Mouse (Mus musculus) left cerebral cortex, postnatal 36 days (tissue): ENCODE results near the gene Fads3. TPM values are rescaled to one million over a fixed set of nuclear protein-coding genes. Genes with fewer than 3 reads are reported as not detected.

Experiments used
- DNase-seq, 2 experiments: peaks; one replicate each; pipeline ENCODE4 v3.0.0; 2021 to 2022; ENCODE audit warnings: low spot score in 2 of 2, mixed read lengths in 1 of 2
- intact Hi-C: fragments of 180-260 bp; cut with DNase I; formaldehyde crosslinking; loops from one replicate; pipeline ENCODE4 v1.15.1; 2025
- total RNA-seq, 2 experiments: library from RNA; stranded (reverse); gene quantifications; 2 replicates each; pipeline ENCODE4 v1.2.3; 2021

Gene Fads3
- total RNA-seq, 2 experiments from 2014 or later: 26.1 to 29.6 TPM

GRCm38 (mm10) chr19:10097826-10098225 lies 56.5 kb downstream of the Fads3 start:
- intact Hi-C loops: no loop called here
- no peak for DNase-seq

DNA sequence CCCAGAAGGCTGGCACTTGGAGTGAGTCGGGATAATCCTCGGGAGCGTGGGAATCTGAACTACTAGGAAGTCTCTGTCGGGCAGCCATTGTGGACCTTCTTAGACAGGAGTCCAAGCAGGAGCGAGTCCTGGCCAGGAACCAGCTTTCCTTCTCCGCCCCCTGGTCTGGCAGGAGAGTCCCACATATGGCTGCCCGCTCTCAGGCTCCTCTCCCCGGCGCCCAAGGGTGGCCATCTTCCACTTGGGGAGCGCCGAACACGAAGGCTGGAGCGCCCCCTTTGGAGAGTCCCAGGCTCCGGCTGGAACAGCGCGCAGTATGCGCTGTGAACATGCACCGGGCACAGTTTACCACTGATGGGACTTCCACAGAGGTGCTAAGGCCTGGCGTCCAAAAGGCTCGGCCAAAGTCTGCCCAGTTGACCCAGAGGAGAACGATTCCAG lies 59.3 kb downstream of the Fads3 start:
- peak; percentile 66 to 73 for DNase-seq

GRCm38 (mm10) chr19:10101341-10102053 lies 60.1 kb downstream of the Fads3 start, which contains the start of gene Fads2:
Fads2 (minus strand) TSS chr19:10101746.
- intact Hi-C loops: loop anchor here (2.0 kb wide), 1 partner anchor 81 kb away; the partner anchor contains the start of gene Fads1
- DNase-seq: peak; percentile 91 to 92

More for the DNA sequence above, 59.3 kb downstream of the Fads3 start:
- intact Hi-C loops: loop anchor here (2.0 kb wide), 1 partner anchor 82 kb away; the partner anchor contains the start of gene Fads1

DNA sequence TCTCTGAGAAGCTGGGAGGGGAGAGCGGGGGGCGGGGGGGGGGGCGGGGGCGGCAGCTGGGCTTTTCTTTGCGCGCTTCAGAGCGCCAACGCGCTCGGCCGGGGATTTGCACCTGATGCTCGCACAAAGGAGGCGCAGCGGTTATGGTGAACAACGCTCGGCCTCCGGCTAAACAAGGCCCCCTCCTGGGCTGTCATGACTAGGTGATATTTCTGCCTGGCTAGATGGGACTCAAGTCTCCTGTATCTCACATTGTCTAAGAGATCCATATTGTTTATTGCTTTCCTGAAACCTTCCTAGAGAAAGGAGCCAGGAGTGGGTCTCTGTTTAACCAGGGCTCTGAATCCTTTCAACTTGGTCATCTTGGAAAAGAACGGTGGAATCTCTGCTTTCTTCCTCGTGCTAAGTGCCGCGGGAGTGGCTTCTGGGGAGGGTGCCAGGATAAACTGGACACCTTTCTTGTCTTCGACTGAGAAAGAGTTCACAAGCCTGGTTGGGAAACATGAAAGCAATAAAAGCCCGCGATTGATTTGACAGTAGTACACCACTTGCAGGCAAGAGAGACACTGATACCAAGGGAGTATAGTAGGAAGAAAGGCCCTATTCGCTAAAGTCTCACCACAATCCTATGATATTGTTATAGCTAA lies 60.8 kb downstream of the Fads3 start:
- intact Hi-C loops: no loop called here
- DNase-seq: no peak

- intact Hi-C loops: no loop called here
- no peak for DNase-seq
These were observed 62.9 kb downstream of the Fads3 start for GRCm38 (mm10) chr19:10104234-10104633.

GRCm38 (mm10) chr19:10105034-10105493 lies 63.7 kb downstream of the Fads3 start:
- intact Hi-C loops: no loop called here

GRCm38 (mm10) chr19:10106634-10107033 lies 65.3 kb downstream of the Fads3 start:
- no peak for DNase-seq
- intact Hi-C loops: no loop called here

More at GRCm38 (mm10) chr19:10105034-10105493, 63.7 kb downstream of the Fads3 start:
- DNase-seq: no peak

DNA sequence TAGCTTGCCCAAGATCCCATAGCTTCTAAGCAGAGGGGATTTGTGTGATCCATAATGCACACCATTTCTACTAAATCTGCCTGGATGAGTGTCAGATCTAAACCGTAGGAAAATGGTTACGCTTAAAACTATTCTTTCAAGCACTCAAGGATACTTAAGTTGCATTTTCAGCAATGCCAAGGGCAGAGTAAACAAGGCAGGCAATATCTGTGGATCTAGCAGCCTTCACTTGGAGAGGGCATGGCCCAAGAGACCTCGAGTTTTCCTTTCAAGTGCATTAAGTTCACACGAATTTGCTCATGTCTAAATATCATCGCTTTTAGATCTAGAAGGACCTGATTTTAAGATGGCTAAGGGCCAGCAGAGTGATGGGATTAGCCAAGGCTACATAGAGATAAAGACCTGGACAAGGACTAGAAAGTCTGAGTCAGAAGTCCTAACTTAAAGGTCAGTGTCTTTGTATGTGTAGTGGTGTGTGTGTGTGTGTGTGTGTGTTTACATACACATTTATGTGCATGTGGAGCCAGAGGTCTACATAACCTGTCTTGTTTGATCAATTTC lies 65.8 kb downstream of the Fads3 start:
- DNase-seq: no peak
- intact Hi-C loops: no loop called here

- no peak for DNase-seq
- intact Hi-C loops: no loop called here
These were observed 66.8 kb downstream of the Fads3 start for GRCm38 (mm10) chr19:10108129-10108528.

DNA sequence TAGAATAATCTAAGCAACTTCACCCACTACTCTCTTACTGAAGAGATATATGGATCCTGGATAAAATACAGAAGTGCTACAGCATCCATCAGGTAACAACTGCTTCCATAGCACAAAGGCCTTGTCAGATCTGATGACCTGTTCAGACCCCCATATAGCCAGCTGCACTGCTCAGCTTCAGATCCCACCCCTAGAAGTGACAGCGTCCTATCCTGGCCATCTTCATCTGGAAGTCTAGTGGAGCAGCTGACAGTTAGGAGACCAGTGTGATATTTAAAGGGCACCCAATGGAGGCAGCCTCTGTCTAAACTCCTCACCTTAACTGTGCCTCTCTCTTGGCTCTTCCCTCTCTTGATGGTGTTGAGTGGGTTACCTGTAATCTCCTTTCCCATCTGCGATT lies 67.3 kb downstream of the Fads3 start:
- DNase-seq: no peak
- intact Hi-C loops: no loop called here

Other genes with a start within 250 kb of the Fads3 start
- gene Scgb2a2, start 194.0 kb upstream of the Fads3 start, total RNA-seq: not detected
- gene Incenp, start 142.0 kb upstream of the Fads3 start, total RNA-seq: 10 to 100 TPM; 24.7 to 30.7 TPM
- gene Fth1, start 61.0 kb upstream of the Fads3 start, total RNA-seq: 1,000 to 10,000 TPM; 2,116 to 2,547 TPM
- gene Best1, start 39.9 kb upstream of the Fads3 start, total RNA-seq: 1 to 10 TPM; 1.0 to 1.2 TPM
- 1 to 10 TPM; 8.5 to 9.9 TPM for gene Rab3il1, start 39.9 kb upstream of the Fads3 start, total RNA-seq
- gene Fads2, start 60.2 kb downstream of the Fads3 start, total RNA-seq: 100 to 1,000 TPM; 117 to 131 TPM
- gene Fads1, start 141.3 kb downstream of the Fads3 start, total RNA-seq: 100 to 1,000 TPM; 183 to 192 TPM
- gene Tmem258, start 162.4 kb downstream of the Fads3 start, total RNA-seq: 10 to 100 TPM; 65.4 to 66.1 TPM
- gene Fen1, start 162.6 kb downstream of the Fads3 start, total RNA-seq: 10 to 100 TPM in 1 of 2 experiments, 1 to 10 TPM in 1; 10.0 to 13.9 TPM
- gene Myrf, start 199.2 kb downstream of the Fads3 start, total RNA-seq: 10 to 100 TPM; 17.1 to 18.9 TPM